9 mouse cellular contexts compared by ENCODE assay signal in genomic region chr9:114844017-114844662, GRCm38 (mm10). TPM values are rescaled to one million over a fixed set of nuclear protein-coding genes. Genes with fewer than 3 reads are reported as not detected.
A peak's percentile ranks its signal among the peaks of the same experiment; 100 is the strongest.
DNase-seq lines count a peak whose midpoint lies in the region; ATAC-seq and TF ChIP-seq lines count a peak whose summit lies in the region.
"Had no signal": no experiment of that assay in that cellular context is flagged by ENCODE, and none has a peak within 500 bp of the region (broad histone marks: within the 10 kb centered on the region; RNA-seq: fewer than 3 reads in every experiment).

Gene Cmtm8 (minus strand): TSS chr9:114844156.

- no peak for TF ChIP-seq POLR2A in kidney, adult 2 months (IDR thresholded peaks at IDR 0.05; ENCODE audit: low read depth, low read length)

- no peaks in the 10 kb centered on the region for H3K36me3 ChIP-seq in embryonic facial prominence, embryonic 10.5 days (replicated peaks)
- no peaks in the 10 kb centered on the region for H3K36me3 ChIP-seq in kidney, adult 2 months (ENCODE audit: control insufficient read depth, insufficient read depth, low read length)
- H3K36me3 ChIP-seq in liver, embryonic 12.5 days, result peaks cover 2% of the 10 kb centered on the region; the same call in 1 of the 2 replicates

- peaks cover 28% of the 10 kb centered on the region for H3K4me1 ChIP-seq in embryonic facial prominence, embryonic 10.5 days
- H3K4me1 ChIP-seq in kidney, adult 2 months (ENCODE audit: control insufficient read depth, insufficient read depth, low read length), result no peaks in the 10 kb centered on the region
- 0 out of 2 replicates have a peak, but pooled peaks cover 9% of the 10 kb centered on the region for H3K4me1 ChIP-seq in liver, embryonic 12.5 days

- peak within 1 kb of the TSS; percentile 82 for H3K4me3 ChIP-seq in embryonic facial prominence, embryonic 10.5 days
- peak within 1 kb of the TSS; percentile 62 for H3K4me3 ChIP-seq in kidney, adult 2 months (ENCODE audit: insufficient read depth, low read depth, low read length)
- peak within 1 kb of the TSS; percentile 56 for H3K4me3 ChIP-seq in liver, embryonic 12.5 days

- WGBS in embryonic facial prominence, embryonic 10.5 days, result under 1% methylated on average over 43 of the region's 43 CpGs
- under 1% methylated on average over 43 of the region's 43 CpGs for WGBS in kidney, adult 2 months
- under 1% methylated on average over 40 of the region's 43 CpGs for WGBS in liver, embryonic 12.5 days (ENCODE audit: insufficient replicate concordance)

- peak within 1 kb of the TSS; percentile 74 for H3K4me2 ChIP-seq in liver, embryonic 12.5 days

- H3K9ac ChIP-seq in liver, embryonic 12.5 days, result peak within 1 kb of the TSS; percentile 51

- H3K9me3 ChIP-seq in embryonic facial prominence, embryonic 10.5 days, result no peaks in the 10 kb centered on the region
- H3K9me3 ChIP-seq in liver, embryonic 12.5 days (replicated peaks), result no peaks in the 10 kb centered on the region

- TF ChIP-seq CTCF in kidney, adult 2 months (conservative IDR thresholded peaks at IDR 0.05; ENCODE audit: insufficient read depth, insufficient read length, low read depth, low read length), result peak; percentile 35; the same call in 1 of the 2 replicates

- ATAC-seq in liver, embryonic 12.5 days, result peak; percentile 82
- peak; percentile 71 for ATAC-seq in monocyte, adult 5-6 weeks (replicated peaks; ENCODE audit: insufficient number of reproducible peaks, low FRiP score, low TSS enrichment, poor library complexity, severe bottlenecking)

- peak; percentile 2 for DNase-seq in left cerebral cortex, adult 11 months (ENCODE audit: low spot score)
- DNase-seq in left cerebral cortex, adult 8-10 months (ENCODE audit: low spot score in 2 of 2), result no peak
- peak; percentile 81 for DNase-seq in embryonic facial prominence, embryonic 10.5 days (ENCODE audit: low spot score)
- DNase-seq in heart, adult 8-10 months (ENCODE audit: low spot score), result peak; percentile 75
- peak; percentile 94 for DNase-seq in kidney, adult 2 months
- peak; percentile 35 to 76 for DNase-seq in spleen, postnatal 4 days (ENCODE audit: low spot score in 2 of 2)

- H3K27ac ChIP-seq in embryonic facial prominence, embryonic 10.5 days (replicated peaks), result peak within 1 kb of the TSS; percentile 81
- peak within 1 kb of the TSS; percentile 77 for H3K27ac ChIP-seq in kidney, adult 2 months (ENCODE audit: insufficient read depth, low read depth, low read length)
- peak within 1 kb of the TSS; percentile 38 for H3K27ac ChIP-seq in liver, embryonic 12.5 days

- H3K27me3 ChIP-seq in embryonic facial prominence, embryonic 10.5 days (replicated peaks; ENCODE audit: low read depth, poor library complexity, severe bottlenecking), result peaks cover 51% of the 10 kb centered on the region
- no peaks in the 10 kb centered on the region for H3K27me3 ChIP-seq in kidney, adult 2 months (replicated peaks; ENCODE audit: control insufficient read depth, insufficient read depth, low read length)
- peaks cover 35% of the 10 kb centered on the region for H3K27me3 ChIP-seq in liver, embryonic 12.5 days (replicated peaks)

RNA-seq across cellular contexts. Expression of gene Cmtm8, which starts in this region (rescaled TPM):
- 1 to 10 TPM; 1.7 to 2.6 (median 2.2) TPM for total RNA-seq in left cerebral cortex, adult 8-10 months (2022)
- 21.3 and 26.4 TPM in 2 replicates for polyA plus RNA-seq in embryonic facial prominence, embryonic 10.5 days (2016; fragmentation: Nextera tagmentation; extraction: Ambion mirVana)
- 10 to 100 TPM; 11.5 to 12.5 (median 11.7) TPM for total RNA-seq in heart, adult 8-10 months (2022)
- 30.5 and 38.1 TPM in 2 replicates for polyA plus RNA-seq in kidney, adult 2 months (2012; rRNA removed)
- 17.9 and 18.2 TPM in 2 replicates for polyA plus RNA-seq in liver, embryonic 12.5 days (2016; fragmentation: Nextera tagmentation; extraction: Ambion mirVana)
- total RNA-seq in monocyte, adult 5-6 weeks (2017), result 1.2 TPM in 1 of 3 replicates, not detected in the others
- polyA plus RNA-seq: C2C12 had no signal

Comparison
In these comparisons a context has a peak if more than half of its experiments do, and no peak if none do; other contexts are left out.
1. DNase-seq: peak in left cerebral cortex, adult 11 months (single experiment), embryonic facial prominence, embryonic 10.5 days (single experiment), heart, adult 8-10 months (single experiment), kidney, adult 2 months (single experiment) and spleen, postnatal 4 days (2 of 2); none in left cerebral cortex, adult 8-10 months (0 of 2).
2. Peak in every context shown above with its lines, with median percentiles within 50 percentile points of each other: H3K27ac ChIP-seq and H3K4me3 ChIP-seq.